Mouse (Mus musculus): ENCODE measurements around the gene Skiv2l. TPM values are rescaled to one million over a fixed set of nuclear protein-coding genes. Genes with fewer than 3 reads are reported as not detected.

Skiv2l gene
- total RNA-seq, 2 experiments from 2014 or later, result 13.3 to 34.8 TPM

- no peak for ATAC-seq (ENCODE audit: poor library complexity, severe bottlenecking)
Observed at GRCm38 (mm10) chr17:34879336-34879879, 29.4 kb upstream of the Skiv2l start, which contains the start of gene Zbtb12. Gene Zbtb12, plus strand, starts transcription at chr17:34879483.

GRCm38 (mm10) chr17:34874321-34874720, 24.3 kb upstream of the Skiv2l start:
- ATAC-seq (ENCODE audit: poor library complexity, severe bottlenecking), result no peak

GRCm38 (mm10) chr17:34865981-34866380, 16.0 kb upstream of the Skiv2l start:
- no peak for ATAC-seq (ENCODE audit: poor library complexity, severe bottlenecking)

GRCm38 (mm10) chr17:34862416-34863081, 12.5 kb upstream of the Skiv2l start, which contains the start of gene Cfb:
Gene Cfb, minus strand, starts transcription at chr17:34862518.
- no peak for ATAC-seq (ENCODE audit: poor library complexity, severe bottlenecking)

GRCm38 (mm10) chr17:34861704-34862415, 11.8 kb upstream of the Skiv2l start:
- no peak for ATAC-seq (ENCODE audit: poor library complexity, severe bottlenecking)

GRCm38 (mm10) chr17:34860514-34860913, 10.5 kb upstream of the Skiv2l start:
- ATAC-seq (ENCODE audit: poor library complexity, severe bottlenecking), result no peak

GRCm38 (mm10) chr17:34858670-34859069, 8.7 kb upstream of the Skiv2l start:
- no peak for ATAC-seq (ENCODE audit: poor library complexity, severe bottlenecking)

GRCm38 (mm10) chr17:34855825-34856224, 5.8 kb upstream of the Skiv2l start:
- ATAC-seq (ENCODE audit: poor library complexity, severe bottlenecking), result peak; percentile 77

- no peak for ATAC-seq (ENCODE audit: poor library complexity, severe bottlenecking)
Observed at GRCm38 (mm10) chr17:34854761-34855160, 4.8 kb upstream of the Skiv2l start.

- no peak for ATAC-seq (ENCODE audit: poor library complexity, severe bottlenecking)
Observed at GRCm38 (mm10) chr17:34853511-34853910, 3.5 kb upstream of the Skiv2l start.

GRCm38 (mm10) chr17:34850517-34851125, 611 bp upstream of the Skiv2l start:
- peak; percentile 20; the same call in 1 of the 2 replicates for ATAC-seq (ENCODE audit: poor library complexity, severe bottlenecking)

GRCm38 (mm10) chr17:34847615-34848014, 2.4 kb downstream of the Skiv2l start:
- no peak for ATAC-seq (ENCODE audit: poor library complexity, severe bottlenecking)

- no peak for ATAC-seq (ENCODE audit: poor library complexity, severe bottlenecking)
Observed at GRCm38 (mm10) chr17:34847192-34847591, 2.8 kb downstream of the Skiv2l start.

- ATAC-seq (ENCODE audit: poor library complexity, severe bottlenecking), result no peak
Observed at GRCm38 (mm10) chr17:34844884-34845283, 5.1 kb downstream of the Skiv2l start.

GRCm38 (mm10) chr17:34840736-34841307, 9.2 kb downstream of the Skiv2l start:
- no peak for ATAC-seq (ENCODE audit: poor library complexity, severe bottlenecking)

GRCm38 (mm10) chr17:34838785-34839184, 11.2 kb downstream of the Skiv2l start:
- no peak for ATAC-seq (ENCODE audit: poor library complexity, severe bottlenecking)

GRCm38 (mm10) chr17:34837464-34838324, 12.3 kb downstream of the Skiv2l start:
- peak; percentile 10 for ATAC-seq (ENCODE audit: poor library complexity, severe bottlenecking)

- peak; percentile 98 for ATAC-seq (ENCODE audit: poor library complexity, severe bottlenecking)
Observed at GRCm38 (mm10) chr17:34836856-34837221, 13.2 kb downstream of the Skiv2l start, which contains the start of the genes Stk19 and Dxo. Gene Stk19, minus strand, starts transcription at chr17:34836945. Gene Dxo, plus strand, starts transcription at chr17:34837019.

GRCm38 (mm10) chr17:34836155-34836855, 13.7 kb downstream of the Skiv2l start:
- ATAC-seq (ENCODE audit: poor library complexity, severe bottlenecking), result peak; percentile 71

Data from megakaryocyte, adult 5-6 weeks (primary cell).